Mouse (Mus musculus): ENCODE data around the gene Gmds.

The Gmds gene

GRCm38 (mm10) chr13:31956112-31956511, 382.4 kb downstream of the Gmds start:
- no peak for DNase-seq (ENCODE audit: low read depth, low spot score)

- DNase-seq (ENCODE audit: low read depth, low spot score) = no peak
Measured at GRCm38 (mm10) chr13:31955171-31955570, 383.4 kb downstream of the Gmds start.

GRCm38 (mm10) chr13:31944676-31945210, 393.8 kb downstream of the Gmds start:
- no peak for DNase-seq (ENCODE audit: low read depth, low spot score)

- DNase-seq (ENCODE audit: low read depth, low spot score) = no peak
Measured at GRCm38 (mm10) chr13:31943482-31944275, 394.9 kb downstream of the Gmds start.

- no peak for DNase-seq (ENCODE audit: low read depth, low spot score)
Measured at GRCm38 (mm10) chr13:31929299-31929698, 409.2 kb downstream of the Gmds start.

GRCm38 (mm10) chr13:31926599-31926998, 411.9 kb downstream of the Gmds start:
- no peak for DNase-seq (ENCODE audit: low read depth, low spot score)

- no peak for DNase-seq (ENCODE audit: low read depth, low spot score)
Measured at GRCm38 (mm10) chr13:31924506-31924905, 414.0 kb downstream of the Gmds start.

GRCm38 (mm10) chr13:31919716-31920115, 418.8 kb downstream of the Gmds start:
- no peak for DNase-seq (ENCODE audit: low read depth, low spot score)

- DNase-seq (ENCODE audit: low read depth, low spot score) = no peak
Measured at GRCm38 (mm10) chr13:31917387-31917786, 421.2 kb downstream of the Gmds start.

- DNase-seq (ENCODE audit: low read depth, low spot score) = no peak
Measured at GRCm38 (mm10) chr13:31915748-31916147, 422.8 kb downstream of the Gmds start.

- no peak for DNase-seq (ENCODE audit: low read depth, low spot score)
Measured at GRCm38 (mm10) chr13:31914901-31915587, 423.5 kb downstream of the Gmds start.

- no peak for DNase-seq (ENCODE audit: low read depth, low spot score)
Measured at GRCm38 (mm10) chr13:31911956-31912355, 426.6 kb downstream of the Gmds start.

GRCm38 (mm10) chr13:31911362-31911761, 427.2 kb downstream of the Gmds start:
- no peak for DNase-seq (ENCODE audit: low read depth, low spot score)

GRCm38 (mm10) chr13:31909031-31909430, 429.5 kb downstream of the Gmds start:
- DNase-seq (ENCODE audit: low read depth, low spot score) = no peak

GRCm38 (mm10) chr13:31906514-31906913, 432.0 kb downstream of the Gmds start:
- no peak for DNase-seq (ENCODE audit: low read depth, low spot score)

GRCm38 (mm10) chr13:31900191-31900590, 438.3 kb downstream of the Gmds start:
- no peak for DNase-seq (ENCODE audit: low read depth, low spot score)

- DNase-seq (ENCODE audit: low read depth, low spot score) = no peak
Measured at GRCm38 (mm10) chr13:31899392-31899791, 439.1 kb downstream of the Gmds start.

- DNase-seq (ENCODE audit: low read depth, low spot score) = no peak
Measured at GRCm38 (mm10) chr13:31897493-31897892, 441.0 kb downstream of the Gmds start.

- no peak for DNase-seq (ENCODE audit: low read depth, low spot score)
Measured at GRCm38 (mm10) chr13:31894511-31894910, 444.0 kb downstream of the Gmds start.

- DNase-seq (ENCODE audit: low read depth, low spot score) = no peak
Measured at GRCm38 (mm10) chr13:31892913-31893514, 445.5 kb downstream of the Gmds start.

- DNase-seq (ENCODE audit: low read depth, low spot score) = no peak
Measured at GRCm38 (mm10) chr13:31888500-31888899, 450.0 kb downstream of the Gmds start.

- DNase-seq (ENCODE audit: low read depth, low spot score) = no peak
Measured at GRCm38 (mm10) chr13:31885769-31886168, 452.8 kb downstream of the Gmds start.
